Comparison of ENCODE assay signal across 8 mouse cellular contexts in the genomic region with DNA sequence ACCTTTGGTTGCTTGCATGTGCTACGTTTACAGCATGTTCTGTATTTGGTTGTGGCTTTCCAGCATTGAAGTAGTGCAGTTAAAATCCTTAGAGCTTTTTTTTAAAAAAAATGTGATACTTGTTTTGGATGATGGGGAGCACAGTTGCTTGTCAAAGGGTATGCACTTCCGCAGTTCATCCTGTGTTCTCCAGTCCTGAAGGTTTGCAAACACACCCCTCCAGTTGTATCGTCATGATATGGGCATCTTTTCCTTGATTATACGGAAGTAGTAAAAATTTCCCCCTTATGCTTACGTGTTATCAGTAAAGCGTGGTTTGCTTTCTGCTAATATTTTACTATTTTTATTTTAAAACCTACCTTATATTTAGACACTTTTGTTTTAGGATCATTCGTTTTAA. TPM values are rescaled to one million over a fixed set of nuclear protein-coding genes. Genes with fewer than 3 reads are reported as not detected.
A peak's percentile ranks its signal among the peaks of the same experiment; 100 is the strongest.
DNase-seq lines count a peak whose midpoint lies in the region; ATAC-seq and TF ChIP-seq lines count a peak whose summit lies in the region.

No protein-coding gene starts in this region.

- WGBS in heart, embryonic 12.5 days, result 24% methylated on average over 7 of the region's 7 CpGs
- 56% methylated on average over 7 of the region's 7 CpGs for WGBS in hindbrain, embryonic 10.5 days
- 56% methylated on average over 7 of the region's 7 CpGs for whole genome bisulfite sequencing in midbrain, embryonic 10.5 days

- no peaks in the 10 kb centered on the region for H3K9me3 ChIP-seq in heart, embryonic 12.5 days (replicated peaks)
- H3K9me3 ChIP-seq in ES-E14 (ENCODE audit: control insufficient read depth, insufficient read depth, low read depth, low read length), result no peaks in the 10 kb centered on the region
- no peaks in the 10 kb centered on the region for H3K9me3 ChIP-seq in hindbrain, embryonic 10.5 days
- no peaks in the 10 kb centered on the region for H3K9me3 ChIP-seq in midbrain, embryonic 10.5 days (replicated peaks)

- peak overlapping the region; percentile 79 for H3K4me2 ChIP-seq in heart, embryonic 12.5 days

- intact Hi-C loops in heart, postnatal 36 days (cut with DNase I), result loop anchor here (2.0 kb wide), 1 partner anchor 87 kb away; the partner anchor contains the start of genes Bap1 and Phf7

- H3K4me1 ChIP-seq in heart, embryonic 12.5 days (replicated peaks), result peaks cover 15% of the 10 kb centered on the region
- 0 out of 4 replicates have a peak, but pooled peaks cover 1 to 2% of the 10 kb centered on the region in 2 experiments for H3K4me1 ChIP-seq in ES-E14 (ENCODE audit: control insufficient read depth in 2 of 2, insufficient read depth in 2 of 2, low read length in 2 of 2, poor library complexity in 1 of 2)
- H3K4me1 ChIP-seq in hindbrain, embryonic 10.5 days (replicated peaks), result peaks cover 18% of the 10 kb centered on the region
- peaks cover 22% of the 10 kb centered on the region for H3K4me1 ChIP-seq in midbrain, embryonic 10.5 days

- peaks cover 10% of the 10 kb centered on the region for H3K36me3 ChIP-seq in heart, embryonic 12.5 days
- no peaks in the 10 kb centered on the region for H3K36me3 ChIP-seq in ES-E14 (ENCODE audit: control insufficient read depth, insufficient read depth, low read length, poor library complexity, severe bottlenecking)
- peaks cover 13% of the 10 kb centered on the region for H3K36me3 ChIP-seq in hindbrain, embryonic 10.5 days
- peaks cover 16% of the 10 kb centered on the region for H3K36me3 ChIP-seq in midbrain, embryonic 10.5 days

- no peak for DNase-seq in heart, postnatal 36 days
- no peak for DNase-seq in ES-E14 (ENCODE audit: low read depth, low spot score)
- DNase-seq in hindbrain, embryonic 10.5 days (ENCODE audit: low spot score), result no peak
- DNase-seq in midbrain, embryonic 10.5 days (ENCODE audit: low spot score), result no peak
- DNase-seq in cerebellum, postnatal 4 days (ENCODE audit: low spot score in 2 of 2), result no peak
- no peak for DNase-seq in urinary bladder, postnatal 10 days (ENCODE audit: low spot score)
- DNase-seq in spleen, postnatal 10 days (ENCODE audit: low spot score in 2 of 2), result no peak

- peak overlapping the region; percentile 100 for H3K27ac ChIP-seq in heart, embryonic 12.5 days (ENCODE audit: poor library complexity, severe bottlenecking)
- H3K27ac ChIP-seq in ES-E14 (ENCODE audit: insufficient read depth, low read depth, low read length, poor library complexity, severe bottlenecking), result no peak overlapping the region
- peak overlapping the region; percentile 95 for H3K27ac ChIP-seq in hindbrain, embryonic 10.5 days
- H3K27ac ChIP-seq in midbrain, embryonic 10.5 days (replicated peaks), result 0 out of 2 replicates have a peak overlapping the region, but pooled peaks have one; percentile 94

- H3K9ac ChIP-seq in heart, embryonic 12.5 days, result peak overlapping the region; percentile 98
- peak overlapping the region; percentile 94; the same call in 1 of the 2 replicates for H3K9ac ChIP-seq in ES-E14 (ENCODE audit: insufficient read depth, low read depth, low read length, poor library complexity, severe bottlenecking)

- no peaks in the 10 kb centered on the region for H3K27me3 ChIP-seq in heart, embryonic 12.5 days (replicated peaks)
- no peaks in the 10 kb centered on the region for H3K27me3 ChIP-seq in hindbrain, embryonic 10.5 days (ENCODE audit: insufficient read depth, poor library complexity, severe bottlenecking)
- H3K27me3 ChIP-seq in midbrain, embryonic 10.5 days (ENCODE audit: low read depth, poor library complexity, severe bottlenecking), result no peaks in the 10 kb centered on the region

- no peak for ATAC-seq in heart, embryonic 12.5 days (ENCODE audit: insufficient number of reproducible peaks, low FRiP score)

- H3K4me3 ChIP-seq in heart, embryonic 12.5 days, result peak overlapping the region; percentile 97
- peak overlapping the region; percentile 97 to 98 for H3K4me3 ChIP-seq in ES-E14 (ENCODE audit: insufficient read depth in 1 of 2, low read depth in 1 of 2, low read length in 2 of 2, poor library complexity in 1 of 2, severe bottlenecking in 1 of 2)
- H3K4me3 ChIP-seq in hindbrain, embryonic 10.5 days, result peak overlapping the region; percentile 93
- H3K4me3 ChIP-seq in midbrain, embryonic 10.5 days, result peak overlapping the region; percentile 84

- in situ Hi-C loops in ES-E14 (cut with MboI; ENCODE audit: low sequenced_read_pairs in 2 of 2, unreplicated experiment in 2 of 2), result no loop called here

TF ChIP-seq in ES-E14, 5 proteins besides CTCF, POLR2A, EP300 and RAD21:
- TF ChIP-seq ZNF384 (IDR thresholded peaks at IDR 0.05; ENCODE audit: low read depth, low read length) (no peak), ZC3H11A (IDR thresholded peaks at IDR 0.05; ENCODE audit: borderline replicate concordance, low read depth, low read length) (no peak), MAFK (IDR thresholded peaks at IDR 0.05; ENCODE audit: insufficient read depth, low read depth, low read length) (no peak), CHD2 (IDR thresholded peaks at IDR 0.05; ENCODE audit: low read depth, low read length) (no peak), HCFC1 (IDR thresholded peaks at IDR 0.05; ENCODE audit: borderline replicate concordance, insufficient read depth, low read length) (no peak)

RNA-seq across cellular contexts. Expression of gene Capn7, which starts 1.0 kb away (rescaled TPM):
- polyA plus RNA-seq in heart, embryonic 12.5 days (2016; fragmentation: Nextera tagmentation; extraction: Ambion mirVana), result 42.7 and 42.9 TPM in 2 replicates
- total RNA-seq in heart, postnatal 36 days (2021), result 10 to 100 TPM; 33.2 to 33.9 TPM
- total RNA-seq in ES-E14 (2012; rRNA removed), result 16.5 and 23.7 TPM in 2 replicates
- polyA plus RNA-seq in hindbrain, embryonic 10.5 days (2016; fragmentation: Nextera tagmentation; extraction: Ambion mirVana), result 28.5 and 29.4 TPM in 2 replicates
- polyA plus RNA-seq in midbrain, embryonic 10.5 days (2016; fragmentation: Nextera tagmentation; extraction: Ambion mirVana), result 28.9 and 35.5 TPM in 2 replicates

RNA-seq across cellular contexts. Expression of gene Dnah1, which starts 13.7 kb away (rescaled TPM):
- 1.3 and 1.5 TPM in 2 replicates for polyA plus RNA-seq in heart, embryonic 12.5 days (2016; fragmentation: Nextera tagmentation; extraction: Ambion mirVana)
- total RNA-seq in heart, postnatal 36 days (2021), result under 1 TPM in 1 of 2 experiments, not detected in 1; 0.06 TPM
- 0.80 and 1.3 TPM in 2 replicates for total RNA-seq in ES-E14 (2012; rRNA removed)
- polyA plus RNA-seq in hindbrain, embryonic 10.5 days (2016; fragmentation: Nextera tagmentation; extraction: Ambion mirVana), result 6.2 and 7.1 TPM in 2 replicates
- polyA plus RNA-seq in midbrain, embryonic 10.5 days (2016; fragmentation: Nextera tagmentation; extraction: Ambion mirVana), result 7.4 and 7.7 TPM in 2 replicates
